Mouse (Mus musculus) thymus, adult 2 months (tissue): ENCODE results near the gene Kcnip3.

ENCODE experiments used
- CTCF ChIP-seq: fragments of 200-500 bp; IDR thresholded peaks from 2 replicates; pipeline ENCODE4 v1.5.1; 2012; ENCODE audit warnings: mild to moderate bottlenecking, control low read depth, low read length, moderate library complexity, borderline replicate concordance; ENCODE audit not compliant: control insufficient read depth, poor library complexity, insufficient read depth; ENCODE audit errors: extremely low read depth
- POLR2A ChIP-seq: fragments of 200-500 bp; IDR thresholded peaks from 2 replicates; pipeline ENCODE4 v1.6.1; 2012; ENCODE audit warnings: mild to moderate bottlenecking, low read length, control low read depth, moderate library complexity; ENCODE audit not compliant: control insufficient read depth, poor library complexity, insufficient read depth; ENCODE audit errors: extremely low read depth

DNA sequence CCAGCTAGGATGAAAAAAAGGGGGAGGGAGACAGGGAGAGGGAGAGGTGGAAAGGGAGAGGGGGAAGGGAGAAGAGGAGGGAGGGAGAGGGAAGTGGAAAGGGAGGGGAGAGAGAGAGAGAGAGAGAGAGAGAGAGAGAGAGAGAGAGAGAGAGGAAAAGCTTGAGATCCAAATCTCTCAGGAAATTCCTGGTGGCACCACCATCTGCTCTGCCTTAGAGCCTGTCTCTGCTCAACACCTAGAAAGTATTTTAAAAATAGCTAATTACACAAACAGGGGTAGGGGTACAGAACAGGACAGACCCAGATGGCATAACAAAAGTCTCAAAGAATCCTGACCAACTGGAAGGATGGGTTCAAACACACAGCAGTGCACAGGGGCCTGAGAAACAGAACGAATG is 28.6 kb upstream of the Kcnip3 start:
- no peak for TF ChIP-seq CTCF
- TF ChIP-seq POLR2A: no peak
